Mouse (Mus musculus): ENCODE measurements around the gene Git2.
A peak's percentile ranks its signal among the peaks of the same experiment; 100 is the strongest.

Git2 gene

DNA sequence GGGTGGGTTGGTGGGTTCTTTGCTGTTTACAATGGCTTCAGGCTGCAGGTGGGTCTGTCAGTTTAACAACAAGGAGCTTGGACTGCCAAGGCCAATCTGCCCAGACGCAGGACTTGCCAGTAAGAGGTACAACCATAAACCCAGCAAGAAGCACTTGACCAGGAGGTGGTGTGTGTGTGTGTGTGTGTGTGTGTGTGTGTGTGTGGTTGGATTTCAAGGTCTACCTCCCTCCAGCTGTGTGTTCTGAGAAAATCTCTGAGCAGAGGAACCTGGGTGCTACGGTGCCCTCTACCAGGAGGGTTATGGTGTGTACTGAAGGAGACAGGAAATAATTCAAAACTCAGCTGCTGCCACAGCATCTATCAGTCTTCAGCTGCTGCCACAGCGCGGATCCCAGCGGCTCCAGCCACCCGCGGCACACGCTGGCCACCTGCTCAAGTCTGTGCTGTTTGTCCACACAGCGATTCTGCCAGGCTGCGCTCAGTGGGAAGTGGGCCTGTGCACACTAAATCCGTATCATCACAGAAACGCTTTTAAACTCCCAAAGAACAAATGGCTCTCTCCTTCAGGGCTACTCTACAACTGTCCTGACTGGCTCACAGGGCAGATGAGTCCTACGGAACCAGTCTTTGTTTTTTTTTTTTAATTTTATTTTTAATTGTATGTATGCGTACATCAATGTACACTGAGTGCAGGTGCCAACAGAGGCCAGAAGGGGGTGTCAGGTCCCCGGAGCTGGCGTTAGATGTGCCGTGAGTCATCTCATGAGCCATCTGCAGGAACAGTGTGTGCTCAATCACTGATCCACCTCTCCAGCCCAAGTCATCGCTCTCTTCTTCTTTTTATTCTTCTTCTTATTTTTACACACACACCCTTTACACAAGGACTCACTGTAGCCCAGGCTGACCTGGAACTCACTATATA lies 10.2 kb downstream of the Git2 start:
- DNase-seq (ENCODE audit: low spot score in 2 of 2), result no peak

DNA sequence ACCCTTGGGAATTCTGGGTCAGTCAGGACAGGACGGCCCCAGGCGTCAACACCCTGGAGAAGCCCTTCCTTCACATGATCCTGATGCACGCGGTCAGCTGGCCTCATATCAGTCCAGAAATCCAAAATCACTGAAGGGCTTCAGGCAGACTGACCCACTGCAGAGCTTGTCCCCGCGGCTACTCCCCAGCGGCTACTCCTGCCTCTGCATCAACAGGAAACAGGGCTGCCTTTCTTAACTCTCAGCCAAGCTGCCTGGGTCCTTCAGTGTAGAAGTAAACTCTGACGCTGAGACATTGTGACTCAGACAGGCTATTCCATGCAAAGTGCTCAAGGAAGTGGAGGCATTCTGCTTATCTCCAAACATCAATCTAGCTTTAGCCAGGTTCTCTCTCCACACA lies 13.3 kb downstream of the Git2 start:
- DNase-seq (ENCODE audit: low spot score in 2 of 2), result no peak

DNA sequence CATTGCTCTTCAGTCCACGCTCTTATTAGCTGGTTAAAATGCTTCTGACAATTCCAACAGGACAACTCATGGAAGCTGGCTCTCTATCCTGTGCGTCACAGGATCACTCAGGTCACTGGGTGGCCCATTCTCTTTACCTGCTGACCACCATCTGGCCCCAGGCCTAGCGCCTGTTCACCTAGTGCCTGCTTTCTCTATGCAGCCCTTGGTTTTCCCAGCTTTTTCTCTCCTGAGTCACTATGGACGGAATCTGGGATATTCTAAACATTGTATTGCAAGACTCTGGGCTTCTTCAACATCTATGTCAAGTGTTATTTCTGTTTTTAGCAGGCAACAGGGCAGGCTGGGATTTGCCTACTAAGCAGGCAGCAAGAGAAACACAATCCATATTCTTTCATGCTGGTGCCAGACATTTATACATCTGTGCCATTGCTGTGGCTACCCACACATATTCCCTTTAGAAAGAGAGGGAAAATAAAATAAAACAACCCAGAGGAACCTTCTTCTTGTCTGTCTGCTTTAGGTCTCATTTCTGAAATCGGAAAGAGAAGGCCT lies 15.7 kb downstream of the Git2 start:
- DNase-seq (ENCODE audit: low spot score in 2 of 2), result no peak

- DNase-seq (ENCODE audit: low spot score in 2 of 2), result no peak
These were observed 21.9 kb downstream of the Git2 start for GRCm38 (mm10) chr5:114753384-114753783.

- DNase-seq (ENCODE audit: low spot score in 2 of 2), result no peak
These were observed 22.9 kb downstream of the Git2 start for GRCm38 (mm10) chr5:114752397-114752796.

- DNase-seq (ENCODE audit: low spot score in 2 of 2), result no peak
These were observed 25.0 kb downstream of the Git2 start for GRCm38 (mm10) chr5:114750325-114750724.

DNA sequence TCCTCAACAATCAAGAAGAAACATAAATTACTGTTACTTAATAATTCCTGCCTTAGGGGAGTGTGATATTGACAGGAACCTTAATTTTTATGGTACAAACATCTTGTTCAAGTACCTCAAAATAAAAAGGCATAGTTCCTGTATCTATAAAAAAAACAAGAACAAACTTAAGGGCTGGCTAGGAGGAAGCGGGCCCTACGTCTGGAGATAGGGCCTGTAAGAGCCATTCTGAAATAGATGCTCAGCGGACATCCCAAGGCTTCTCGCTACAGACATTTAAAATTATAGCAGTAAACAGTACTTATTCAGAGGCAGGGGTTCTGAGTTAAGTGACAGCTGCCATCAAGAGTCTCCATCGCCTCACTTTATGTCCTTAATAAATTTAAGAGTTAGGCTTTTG lies 27.8 kb downstream of the Git2 start:
- DNase-seq (ENCODE audit: low spot score in 2 of 2), result no peak

DNA sequence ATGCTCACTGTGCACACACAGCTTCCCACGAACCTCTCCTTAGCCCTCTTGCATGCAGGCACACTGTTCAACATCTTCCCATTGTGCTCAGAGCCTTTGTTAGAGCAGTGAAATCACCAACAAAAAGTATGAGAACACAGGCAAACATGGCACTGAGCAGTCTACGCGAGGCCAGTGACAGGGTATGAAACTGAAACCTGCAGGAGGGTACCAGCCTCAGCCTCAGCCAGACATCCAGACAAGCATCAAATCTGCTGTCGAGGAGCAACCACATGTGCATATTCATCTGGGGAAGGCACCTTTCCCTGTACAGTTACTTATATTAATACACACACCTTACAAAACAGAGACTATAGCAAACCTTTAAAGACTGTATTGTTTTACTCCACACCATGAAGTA lies 28.4 kb downstream of the Git2 start:
- no peak for DNase-seq (ENCODE audit: low spot score in 2 of 2)

GRCm38 (mm10) chr5:114745581-114745980 lies 29.7 kb downstream of the Git2 start:
- DNase-seq (ENCODE audit: low spot score in 2 of 2), result no peak

GRCm38 (mm10) chr5:114743697-114744090 lies 31.6 kb downstream of the Git2 start:
- no peak for DNase-seq (ENCODE audit: low spot score in 2 of 2)

DNA sequence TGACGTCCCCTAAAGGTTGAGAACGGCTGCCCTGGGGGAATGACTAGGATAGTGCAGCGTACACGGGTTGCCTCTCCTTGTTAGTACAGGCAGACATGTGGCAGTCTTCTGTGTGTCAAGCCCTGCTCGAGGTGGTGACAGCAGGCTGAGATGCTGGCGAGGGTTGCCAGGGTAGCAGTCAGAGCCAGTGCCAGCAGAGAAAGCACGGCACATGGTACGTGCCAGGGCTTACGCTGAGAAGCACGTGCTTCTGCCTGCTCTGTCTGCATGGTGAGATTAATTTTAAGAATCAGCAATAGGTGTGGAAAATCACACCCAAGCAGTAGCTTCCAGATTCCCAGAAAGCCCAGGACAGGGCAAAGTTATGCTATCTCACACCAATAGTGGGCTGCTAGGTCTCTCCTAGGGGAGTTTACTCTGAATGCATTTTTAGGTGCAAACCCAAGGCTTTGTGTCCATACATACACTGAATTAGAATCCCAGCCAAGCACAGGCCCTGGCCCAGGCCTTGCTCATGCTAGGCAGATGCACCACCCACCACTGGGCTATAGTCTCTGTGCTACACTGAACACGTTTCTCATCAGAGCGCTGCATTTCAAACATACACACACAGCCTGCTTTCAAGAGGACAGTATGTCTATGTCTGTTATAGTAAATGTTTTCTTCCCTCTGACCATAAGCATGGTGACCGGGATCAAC lies 32.2 kb downstream of the Git2 start:
- peak in 1 of 2 experiments; percentile 50 for DNase-seq (ENCODE audit: low spot score in 2 of 2)

- no peak for DNase-seq (ENCODE audit: low spot score in 2 of 2)
These were observed 32.7 kb downstream of the Git2 start for GRCm38 (mm10) chr5:114742572-114742971.

- no peak for DNase-seq (ENCODE audit: low spot score in 2 of 2)
These were observed 34.7 kb downstream of the Git2 start for GRCm38 (mm10) chr5:114740595-114740994.

DNA sequence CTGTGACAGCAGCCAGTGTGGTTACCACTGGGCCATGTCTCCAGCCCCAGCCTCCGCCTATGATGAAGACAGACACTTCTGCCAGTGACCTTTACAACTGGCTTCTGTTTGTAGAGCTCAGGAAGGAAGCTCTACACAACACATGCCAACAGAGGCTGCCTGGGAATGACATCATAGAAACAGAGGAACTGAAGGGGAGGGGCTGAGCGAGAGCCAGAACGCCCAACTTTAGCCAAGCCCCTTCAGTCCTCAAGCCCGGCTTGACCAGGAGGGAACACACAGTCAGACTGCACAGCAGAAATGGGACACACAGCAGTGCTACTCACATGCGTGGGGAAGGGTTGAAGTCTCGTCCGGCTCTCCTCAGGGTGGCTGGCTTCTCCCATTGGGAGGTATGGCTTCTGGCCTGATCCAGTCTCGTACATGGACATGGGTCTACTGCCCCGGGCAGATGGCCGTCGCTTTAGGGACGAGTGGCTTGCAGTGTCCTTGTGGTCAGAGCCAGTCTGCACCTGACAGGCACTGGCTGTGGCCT lies 36.5 kb downstream of the Git2 start:
- DNase-seq (ENCODE audit: low spot score in 2 of 2), result no peak

DNA sequence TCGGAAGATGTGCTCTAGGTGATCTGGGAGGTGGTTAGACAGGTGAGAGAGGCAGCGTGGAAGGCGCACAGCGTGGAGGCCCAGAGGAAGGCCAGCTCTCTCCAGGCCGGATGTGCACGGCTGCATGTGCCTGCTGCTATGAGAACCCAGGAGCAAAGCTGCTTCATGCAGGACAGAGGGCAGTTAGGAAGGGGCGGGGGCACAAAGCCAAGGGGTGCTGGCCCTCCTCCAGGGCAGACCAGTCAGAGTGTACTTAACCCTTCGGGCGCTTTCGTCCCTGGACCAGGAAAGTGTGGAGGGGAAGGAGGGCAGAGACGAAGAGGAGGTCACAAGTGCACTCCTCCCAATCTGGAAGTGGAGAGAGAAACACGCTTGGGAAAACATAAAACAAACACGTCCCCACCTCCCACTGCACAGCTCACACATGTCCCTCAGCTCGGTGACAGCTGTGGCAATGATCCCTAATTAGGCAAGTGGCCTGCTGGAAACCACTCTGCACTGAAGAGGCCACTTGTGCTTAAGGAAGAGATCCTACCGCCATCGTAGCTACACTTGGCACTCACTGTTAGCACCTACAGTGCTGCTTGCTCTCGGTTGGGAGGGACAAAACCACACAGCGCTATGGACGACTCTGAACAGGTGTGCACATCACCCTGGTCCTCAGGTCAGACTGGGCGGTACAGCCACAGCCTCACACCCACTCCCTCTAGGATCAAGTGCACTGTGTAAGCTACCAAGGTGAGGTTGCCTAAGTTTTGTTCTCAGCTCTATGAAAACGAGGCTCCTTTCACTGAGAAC lies 38.0 kb downstream of the Git2 start:
- DNase-seq (ENCODE audit: low spot score in 2 of 2), result no peak

- DNase-seq (ENCODE audit: low spot score in 2 of 2), result no peak
These were observed 41.7 kb downstream of the Git2 start for GRCm38 (mm10) chr5:114733606-114734005.

DNA sequence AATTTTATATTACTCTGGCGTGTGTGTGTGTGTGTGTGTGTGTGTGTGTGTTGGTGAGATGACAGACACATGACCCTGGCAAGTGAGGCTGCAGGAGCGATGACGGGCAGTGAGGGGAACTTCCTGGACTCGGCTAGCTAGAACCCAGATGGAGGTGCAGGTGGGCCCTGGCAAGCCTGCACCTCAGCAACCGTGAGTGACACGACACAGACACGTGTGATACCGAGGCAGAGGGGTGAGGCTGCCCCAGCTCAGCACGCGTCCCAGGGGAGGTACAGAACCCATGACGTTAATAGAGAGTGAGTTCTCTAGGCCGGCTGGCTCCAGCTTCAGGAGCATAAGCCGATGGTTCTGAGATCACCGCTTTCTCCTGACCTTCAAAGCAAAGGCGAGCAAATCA lies 43.3 kb downstream of the Git2 start:
- DNase-seq (ENCODE audit: low spot score in 2 of 2), result no peak

- no peak for DNase-seq (ENCODE audit: low spot score in 2 of 2)
These were observed 43.8 kb downstream of the Git2 start for GRCm38 (mm10) chr5:114731498-114731897.

DNA sequence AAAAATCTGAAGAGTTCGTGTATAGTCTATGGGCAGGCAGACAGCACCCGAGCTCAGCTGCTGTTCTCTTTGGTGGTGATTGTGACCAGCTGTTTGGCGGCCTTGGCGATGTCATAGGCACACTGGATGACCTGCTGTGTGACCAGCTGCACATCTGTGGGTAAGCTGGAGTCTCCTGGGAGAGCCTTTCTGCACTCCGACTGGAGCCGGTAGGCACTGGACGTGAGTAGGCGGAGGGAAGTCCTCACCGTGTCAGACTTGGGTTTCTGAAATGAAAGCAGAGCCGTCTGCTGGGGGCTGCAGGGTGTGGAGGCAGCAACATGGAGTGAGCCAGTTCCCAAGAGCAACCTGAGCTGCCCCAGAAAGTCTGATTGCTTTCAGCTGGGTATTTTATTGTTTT lies 45.2 kb downstream of the Git2 start:
- DNase-seq (ENCODE audit: low spot score in 2 of 2), result no peak

GRCm38 (mm10) chr5:114728160-114728559 lies 47.2 kb downstream of the Git2 start:
- no peak for DNase-seq (ENCODE audit: low spot score in 2 of 2)

DNA sequence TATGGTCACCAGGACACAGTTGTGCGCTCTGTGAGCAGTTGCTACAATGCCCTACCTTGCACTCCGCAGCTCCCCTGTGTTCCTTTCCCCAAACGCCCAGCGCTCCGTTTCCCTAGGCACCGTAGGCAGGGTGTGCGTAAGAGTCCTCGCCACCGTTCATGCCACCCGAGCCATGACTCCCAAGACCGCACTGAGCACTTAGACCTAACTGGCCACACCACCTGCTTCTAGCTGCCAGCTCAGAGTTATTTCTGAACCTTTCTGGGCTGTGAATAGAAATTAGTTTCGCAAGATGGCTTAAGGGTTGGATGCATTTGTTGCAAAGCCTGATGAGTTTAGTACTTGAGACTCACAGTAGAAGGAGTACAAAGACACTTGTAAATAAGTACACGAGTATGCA lies 52.5 kb downstream of the Git2 start:
- DNase-seq (ENCODE audit: low spot score in 2 of 2), result no peak

DNA sequence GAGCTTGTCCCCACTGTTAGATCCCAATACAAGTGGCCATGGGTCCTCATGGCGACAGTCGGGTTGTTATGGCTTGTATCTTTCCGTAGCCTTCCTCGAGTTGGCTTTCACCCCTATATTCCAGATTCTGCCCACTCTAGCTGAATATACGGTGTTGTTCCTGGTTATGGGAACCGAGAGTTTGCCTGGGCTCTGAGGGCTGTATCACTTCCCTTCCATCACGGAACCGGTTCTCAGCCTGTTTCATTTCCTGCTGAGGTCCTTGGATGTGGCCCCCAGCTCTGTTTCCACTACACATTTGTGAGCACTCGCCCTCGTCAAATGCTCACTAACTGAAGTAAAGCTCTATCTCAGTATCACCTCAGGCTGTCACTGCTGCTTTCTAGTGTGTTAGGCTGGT lies 53.3 kb downstream of the Git2 start:
- DNase-seq (ENCODE audit: low spot score in 2 of 2), result no peak
